Mouse (Mus musculus) cerebellum, adult 9-11 months (tissue): ENCODE measurements around the gene Gm9844.
"Not testable (repeated sequence)": the region's sequence is repeated elsewhere in the genome, so short reads cannot be mapped to it uniquely, and the experiment has no call there.

Experiments used
- DNase-seq: peaks from one replicate; pipeline ENCODE4 v3.0.0; 2022

Gm9844 gene

GRCm38 (mm10) chr7:24861913-24862312, at the start of gene Gm9844:
Gm9844 (plus strand) TSS chr7:24862213.
- no peak for DNase-seq

GRCm38 (mm10) chr7:24817502-24817901, 44.5 kb upstream of the Gm9844 start:
- peak; percentile 88 for DNase-seq

GRCm38 (mm10) chr7:24824452-24824851, 37.6 kb upstream of the Gm9844 start:
- DNase-seq: no peak

- peak; percentile 87 for DNase-seq
Measured at GRCm38 (mm10) chr7:24827181-24827580, 34.8 kb upstream of the Gm9844 start.

- not testable (repeated sequence) for DNase-seq
Measured at GRCm38 (mm10) chr7:24838732-24839409, 23.1 kb upstream of the Gm9844 start.

- DNase-seq: no peak
Measured at GRCm38 (mm10) chr7:24839410-24839808, 22.6 kb upstream of the Gm9844 start.

- DNase-seq: no peak
Measured at GRCm38 (mm10) chr7:24840331-24840730, 21.7 kb upstream of the Gm9844 start.

GRCm38 (mm10) chr7:24841009-24841408, 21.0 kb upstream of the Gm9844 start:
- no peak for DNase-seq

- no peak for DNase-seq
Measured at GRCm38 (mm10) chr7:24844144-24844543, 17.9 kb upstream of the Gm9844 start.

GRCm38 (mm10) chr7:24845181-24845580, 16.8 kb upstream of the Gm9844 start:
- no peak for DNase-seq

GRCm38 (mm10) chr7:24845713-24846112, 16.3 kb upstream of the Gm9844 start:
- DNase-seq: no peak

- DNase-seq: not testable (repeated sequence)
Measured at GRCm38 (mm10) chr7:24846576-24846975, 15.4 kb upstream of the Gm9844 start.

GRCm38 (mm10) chr7:24850162-24850561, 11.9 kb upstream of the Gm9844 start:
- DNase-seq: no peak

- DNase-seq: no peak
Measured at GRCm38 (mm10) chr7:24850899-24851303, 11.1 kb upstream of the Gm9844 start.

- no peak for DNase-seq
Measured at GRCm38 (mm10) chr7:24851596-24852325, 10.3 kb upstream of the Gm9844 start.

GRCm38 (mm10) chr7:24852557-24853232, 9.3 kb upstream of the Gm9844 start:
- no peak for DNase-seq

GRCm38 (mm10) chr7:24853233-24853563, 8.8 kb upstream of the Gm9844 start:
- no peak for DNase-seq

- no peak for DNase-seq
Measured at GRCm38 (mm10) chr7:24853695-24854094, 8.3 kb upstream of the Gm9844 start.

- DNase-seq: no peak
Measured at GRCm38 (mm10) chr7:24856460-24857120, 5.4 kb upstream of the Gm9844 start.

GRCm38 (mm10) chr7:24859234-24859633, 2.8 kb upstream of the Gm9844 start:
- no peak for DNase-seq

- DNase-seq: no peak
Measured at GRCm38 (mm10) chr7:24862853-24863252, 840 bp downstream of the Gm9844 start.

GRCm38 (mm10) chr7:24864156-24864555, 2.1 kb downstream of the Gm9844 start:
- no peak for DNase-seq

GRCm38 (mm10) chr7:24869080-24869479, 7.1 kb downstream of the Gm9844 start:
- no peak for DNase-seq
